Mouse (Mus musculus) brain, adult 2 months (tissue): Measurements from ENCODE around the gene Rasal2.

Experiments used
- DNase-seq: peaks from one replicate; pipeline ENCODE4 v3.0.0; 2011; ENCODE audit warnings: low read depth, low spot score

The Rasal2 gene

GRCm38 (mm10) chr1:157343519-157343918, 68.9 kb downstream of the Rasal2 start:
- peak; percentile 37 for DNase-seq

DNA sequence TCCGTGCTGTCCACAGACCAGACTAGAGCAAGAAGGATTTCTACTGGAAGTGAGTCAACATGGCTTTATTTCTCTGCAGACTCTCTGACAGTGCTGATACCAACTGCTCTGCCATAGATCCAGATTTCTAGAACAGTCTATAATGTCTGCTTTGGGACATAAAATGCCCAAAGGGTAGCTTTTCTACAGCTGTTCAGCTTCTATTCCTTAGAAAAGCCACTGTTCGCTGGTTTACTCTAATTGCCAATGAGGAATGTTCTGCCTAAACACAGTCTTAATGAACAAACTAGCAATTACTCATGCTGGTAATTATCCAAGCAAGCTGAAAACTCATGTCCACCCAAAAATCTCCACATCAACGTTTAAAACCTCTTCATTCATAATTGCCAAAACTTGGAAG, 77.6 kb downstream of the Rasal2 start:
- DNase-seq = peak; percentile 32

DNA sequence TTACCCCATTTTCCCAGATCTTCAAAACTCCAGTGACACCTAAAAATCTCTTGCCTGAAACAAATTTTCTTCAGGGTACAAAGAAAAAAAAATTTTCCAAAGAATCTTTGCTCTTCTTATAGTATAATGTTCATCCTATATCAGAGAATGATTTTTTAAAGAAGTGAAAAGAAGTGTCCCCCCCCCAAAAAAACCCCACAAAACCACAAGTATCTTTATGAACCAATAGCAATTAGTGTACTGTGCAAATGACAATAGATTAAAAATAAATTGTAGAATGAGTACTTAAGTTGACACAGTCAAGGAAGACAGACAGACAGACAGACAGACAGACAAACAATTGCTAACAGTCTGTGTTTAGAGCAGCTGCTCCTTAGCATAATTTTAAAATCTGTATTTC, 84.3 kb downstream of the Rasal2 start:
- DNase-seq = no peak

- no peak for DNase-seq
Measured at GRCm38 (mm10) chr1:157323091-157323490, 89.3 kb downstream of the Rasal2 start.

- DNase-seq = no peak
Measured at GRCm38 (mm10) chr1:157318896-157319295, 93.5 kb downstream of the Rasal2 start.

GRCm38 (mm10) chr1:157301266-157301665, 111.1 kb downstream of the Rasal2 start:
- DNase-seq = no peak

- no peak for DNase-seq
Measured at GRCm38 (mm10) chr1:157299559-157299958, 112.8 kb downstream of the Rasal2 start.

DNA sequence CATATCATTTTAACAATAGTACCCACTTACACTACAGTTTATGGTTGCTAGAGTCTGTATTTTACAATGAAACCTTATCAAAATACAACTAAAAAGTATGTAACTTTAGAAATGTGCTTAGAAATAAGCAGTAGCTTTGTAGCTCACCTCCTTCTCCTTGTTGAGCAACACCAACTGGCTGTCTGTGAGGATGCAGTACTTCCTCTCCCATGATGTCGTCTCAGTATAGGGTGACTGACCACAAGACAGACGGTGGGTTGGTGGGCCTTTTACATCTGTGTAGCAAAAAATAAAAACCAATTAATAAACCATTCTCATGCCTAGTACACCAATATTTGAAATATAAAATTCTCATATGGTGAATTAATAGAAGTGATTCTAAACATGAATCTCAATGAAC, 113.4 kb downstream of the Rasal2 start:
- no peak for DNase-seq

DNA sequence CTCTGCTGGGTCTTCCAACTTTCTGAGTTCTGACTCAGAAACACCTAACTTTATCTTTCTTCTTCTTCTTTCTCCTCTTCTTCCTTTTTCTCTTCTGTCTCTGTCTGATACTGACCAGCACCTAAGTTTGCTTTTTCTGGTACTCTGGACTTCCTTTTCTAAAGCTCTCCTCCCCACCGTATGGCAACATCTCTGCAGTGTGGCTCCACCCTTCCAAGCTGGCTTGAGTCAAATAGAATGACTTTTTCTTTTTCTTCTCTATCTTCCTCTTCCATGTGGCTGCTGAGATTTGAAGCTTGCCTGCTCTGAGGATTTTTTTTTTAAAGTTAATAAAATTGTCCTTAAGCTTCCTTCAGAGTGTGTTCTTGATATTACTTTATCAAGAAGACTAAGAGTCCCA, 115.3 kb downstream of the Rasal2 start:
- DNase-seq = no peak

DNA sequence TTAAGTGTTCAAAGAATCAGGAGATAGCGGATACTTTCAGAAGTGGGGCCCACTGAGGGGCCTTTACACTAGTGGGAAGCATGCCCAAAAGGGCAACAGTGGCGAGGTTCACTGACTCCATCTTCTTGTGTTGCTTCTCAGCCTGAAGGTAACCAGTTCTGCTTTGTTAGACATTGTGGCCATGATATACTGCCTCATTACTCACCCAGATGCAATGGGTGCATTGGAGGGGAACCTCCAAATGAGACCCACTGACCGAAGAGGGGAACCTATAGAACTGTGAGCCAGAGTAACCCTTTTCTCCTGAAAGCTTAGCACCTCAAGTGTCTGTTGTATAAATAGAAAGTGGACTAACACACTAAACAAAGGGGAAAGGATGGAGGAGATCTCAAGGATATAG, 116.5 kb downstream of the Rasal2 start:
- no peak for DNase-seq

- DNase-seq = no peak
Measured at GRCm38 (mm10) chr1:157290173-157290572, 122.2 kb downstream of the Rasal2 start.

DNA sequence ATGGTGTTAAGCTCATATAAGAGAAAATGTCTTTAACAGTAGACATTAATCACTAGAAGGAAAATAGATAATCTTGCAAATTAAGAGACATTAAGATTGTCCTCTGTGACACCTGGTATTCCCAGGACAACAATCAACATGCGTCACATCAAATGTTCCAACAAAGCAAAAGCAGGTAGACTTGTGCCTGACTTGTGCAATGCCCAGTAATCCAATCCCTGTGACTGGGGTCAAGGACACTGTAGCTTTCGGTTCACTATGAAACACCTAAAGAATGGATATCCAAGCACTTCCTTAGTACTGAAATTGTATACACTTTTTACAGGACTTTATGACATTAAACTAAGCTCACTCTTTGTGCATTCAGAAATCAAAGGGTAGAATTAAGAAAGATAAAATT, 123.1 kb downstream of the Rasal2 start:
- DNase-seq = no peak

- DNase-seq = peak; percentile 66
Measured at GRCm38 (mm10) chr1:157286561-157286960, 125.8 kb downstream of the Rasal2 start.

DNA sequence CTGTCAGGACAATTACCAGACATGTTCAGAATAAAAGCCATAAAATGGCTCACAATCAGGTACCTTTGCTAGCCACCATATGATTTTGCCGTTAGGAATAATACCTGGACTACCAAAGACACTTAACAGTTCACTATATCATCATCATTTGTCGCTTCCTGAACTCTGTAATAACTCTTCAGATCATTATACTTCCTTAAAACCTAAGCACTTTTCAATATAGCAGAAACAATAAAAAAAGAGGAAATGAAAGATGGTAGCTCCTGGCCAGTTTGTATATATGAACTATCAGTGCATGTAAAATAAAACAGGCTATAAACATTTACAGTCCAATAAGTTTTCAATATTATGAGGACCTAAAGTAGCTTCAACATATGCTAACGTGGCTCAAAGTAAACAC, 127.0 kb downstream of the Rasal2 start:
- no peak for DNase-seq

- peak; percentile 45 for DNase-seq
Measured at GRCm38 (mm10) chr1:157280781-157281180, 131.6 kb downstream of the Rasal2 start.

- no peak for DNase-seq
Measured at GRCm38 (mm10) chr1:157275672-157276307, 136.6 kb downstream of the Rasal2 start.

DNA sequence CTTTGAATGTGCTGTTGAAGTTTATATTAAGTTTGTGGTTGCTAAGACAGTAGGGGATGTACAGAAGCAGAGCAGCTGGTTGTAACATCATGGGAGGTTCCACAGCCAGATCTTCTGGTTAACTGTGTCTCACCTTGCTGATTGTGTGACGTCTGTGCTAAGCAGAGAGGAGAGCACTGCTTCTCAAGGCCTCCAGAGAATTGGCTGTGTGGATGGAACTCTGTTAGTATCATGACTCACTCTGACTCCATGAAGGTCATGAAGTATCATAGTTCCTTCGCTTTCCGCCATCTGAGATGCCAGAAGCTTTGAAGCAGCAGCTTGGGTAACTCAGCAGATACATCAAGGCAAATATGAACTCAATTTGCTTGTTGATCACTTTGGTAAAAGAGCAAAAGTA, 144.5 kb downstream of the Rasal2 start:
- DNase-seq = peak; percentile 56

DNA sequence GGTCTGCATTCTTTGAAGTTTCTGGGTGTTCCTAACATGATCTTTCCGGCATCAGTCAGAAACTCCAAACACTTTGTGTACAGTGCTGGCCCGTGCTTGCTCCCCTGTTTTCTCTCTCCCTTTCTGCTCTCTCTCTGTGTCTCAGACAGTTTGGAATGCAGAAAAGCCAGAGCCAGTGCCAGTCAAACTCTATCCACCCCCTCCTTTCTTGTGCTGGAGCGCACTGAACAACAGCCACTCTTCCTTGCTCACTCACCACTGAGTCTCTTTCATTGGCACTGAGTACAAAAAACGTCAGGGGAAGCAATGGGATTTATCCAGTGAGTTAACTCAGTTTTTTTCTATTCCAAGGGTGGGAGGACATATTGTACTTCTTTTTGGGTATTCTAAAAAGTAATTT, 155.8 kb downstream of the Rasal2 start:
- peak; percentile 78 for DNase-seq

DNA sequence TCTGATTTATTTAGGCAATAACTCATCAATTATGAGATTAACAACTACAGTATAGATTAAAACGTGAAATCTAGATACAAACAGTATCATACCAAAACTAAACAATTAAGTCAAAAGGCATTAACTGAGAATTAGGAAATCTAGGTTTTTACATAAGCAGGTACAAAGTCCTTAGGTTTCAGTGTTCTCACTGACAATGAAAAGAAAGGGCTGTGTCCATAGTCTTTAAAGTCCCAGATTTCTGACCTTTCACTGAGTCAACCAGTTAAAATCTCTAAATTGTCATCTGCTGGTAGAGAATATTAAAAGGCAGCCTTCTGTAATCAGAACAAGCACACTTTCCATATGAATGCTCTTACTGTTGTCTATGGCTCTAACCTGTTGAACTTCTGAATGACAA, 156.6 kb downstream of the Rasal2 start:
- DNase-seq = no peak

GRCm38 (mm10) chr1:157253600-157254490, 158.6 kb downstream of the Rasal2 start:
- DNase-seq = peak; percentile 41

DNA sequence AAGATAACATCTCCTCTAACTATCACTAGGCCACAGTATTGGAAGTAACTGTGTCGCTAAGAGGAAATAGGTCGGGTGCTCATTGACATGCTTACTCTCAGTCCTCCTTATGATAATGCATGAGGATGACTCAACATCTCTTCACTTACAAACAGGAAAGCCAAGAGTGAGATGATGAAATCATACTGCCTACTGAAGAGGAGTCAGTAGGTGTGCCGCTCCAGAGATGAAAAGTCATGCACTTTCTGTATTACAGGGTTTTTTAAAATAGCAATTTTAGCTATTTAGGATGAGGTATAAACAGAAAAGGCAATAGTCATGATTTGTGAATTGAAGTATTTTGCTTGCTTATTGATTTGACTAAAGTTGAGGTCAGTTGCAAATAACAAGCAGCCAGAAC, 164.3 kb downstream of the Rasal2 start:
- DNase-seq = peak; percentile 61

DNA sequence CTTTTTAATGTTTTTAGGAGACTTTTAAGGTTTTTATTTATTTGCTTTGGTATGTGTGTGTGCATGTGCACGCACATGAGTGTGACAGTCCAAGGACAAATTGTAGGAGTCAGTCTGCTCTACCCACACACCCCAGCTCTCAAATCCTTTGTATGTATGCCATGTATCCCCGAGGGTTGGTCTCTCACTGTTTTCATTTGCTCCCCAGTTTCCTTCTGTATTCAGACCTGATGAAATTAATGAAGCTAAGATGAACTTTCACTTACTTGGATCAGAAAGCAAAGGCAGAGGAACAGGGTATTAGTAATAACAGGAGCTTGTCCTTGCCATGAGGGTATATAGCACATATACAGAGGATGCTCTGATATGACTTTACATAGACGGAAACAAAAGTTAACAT, 165.1 kb downstream of the Rasal2 start:
- DNase-seq = no peak

- DNase-seq = no peak
Measured at GRCm38 (mm10) chr1:157246779-157247178, 165.6 kb downstream of the Rasal2 start.
